Mouse (Mus musculus): ENCODE data around the gene Ucp2. TPM values are rescaled to one million over a fixed set of nuclear protein-coding genes. Genes with fewer than 3 reads are reported as not detected.
A peak's percentile ranks its signal among the peaks of the same experiment; 100 is the strongest.

Gene Ucp2
- polyA plus RNA-seq, 1 experiment from 2014 or later = 184 TPM

DNA sequence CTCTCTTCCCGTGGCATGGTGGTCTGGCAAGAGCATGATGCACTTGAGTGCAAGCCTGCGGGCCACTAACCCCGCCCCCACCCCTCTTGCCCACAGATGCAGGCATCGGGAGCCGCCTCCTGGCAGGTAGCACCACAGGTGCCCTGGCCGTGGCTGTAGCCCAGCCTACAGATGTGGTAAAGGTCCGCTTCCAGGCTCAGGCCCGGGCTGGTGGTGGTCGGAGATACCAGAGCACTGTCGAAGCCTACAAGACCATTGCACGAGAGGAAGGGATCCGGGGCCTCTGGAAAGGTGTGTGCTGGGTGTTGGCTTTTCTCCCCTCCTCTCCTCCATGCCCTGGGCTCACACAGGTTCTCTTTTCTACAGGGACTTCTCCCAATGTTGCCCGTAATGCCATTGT is 4.8 kb downstream of the Ucp2 start:
- Histone ChIP-seq H3K4me3 (ENCODE audit: low read depth, low read length) (no peak overlapping the region), H3K9ac (no peak overlapping the region), H3K9me3 (ENCODE audit: low read depth, low read length) (no peaks in the 10 kb centered on the region), H3K27ac (ENCODE audit: low read depth) (no peak overlapping the region), H3K4me2 (no peak overlapping the region), H3K27me3 (ENCODE audit: insufficient read depth, low read length) (no peaks in the 10 kb centered on the region), H3K36me3 (ENCODE audit: insufficient read depth) (peaks cover 40% of the 10 kb centered on the region), H3K4me1 (ENCODE audit: insufficient read depth) (peaks cover 17% of the 10 kb centered on the region; the same call in 1 of the 2 replicates)
- WGBS = 91% methylated on average over 13 of the region's 13 CpGs
- ATAC-seq (ENCODE audit: insufficient read depth) = no peak
- no peak for TF ChIP-seq CTCF (IDR thresholded peaks at IDR 0.05; ENCODE audit: low read depth)
- DNase-seq = no peak

DNA sequence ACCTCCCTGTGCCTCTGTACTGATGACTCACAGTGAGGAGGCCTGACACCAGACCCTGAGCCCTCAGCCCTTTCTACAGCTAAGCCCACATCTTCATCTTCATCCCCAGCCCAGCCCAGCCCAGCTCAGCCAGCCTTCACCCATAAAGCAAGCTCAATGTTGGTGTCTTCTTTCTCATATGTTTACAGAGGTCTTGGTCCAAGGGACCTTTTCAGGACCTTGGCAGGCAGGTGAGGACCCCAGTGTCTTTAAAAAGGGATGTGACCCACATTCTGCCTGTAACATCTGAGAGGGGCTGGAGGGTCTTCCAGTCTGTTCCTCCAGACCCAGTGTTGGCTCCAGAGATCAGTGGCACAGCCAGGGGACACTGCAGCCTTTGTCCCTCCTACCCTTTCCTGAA is 6.3 kb downstream of the Ucp2 start:
- H3K4me1 ChIP-seq (ENCODE audit: insufficient read depth) = 0 out of 2 replicates have a peak, but pooled peaks cover 8% of the 10 kb centered on the region
- H3K36me3 ChIP-seq (ENCODE audit: insufficient read depth) = peaks cover 37% of the 10 kb centered on the region
- H3K4me2 ChIP-seq = no peak overlapping the region
- DNase-seq (no peak), ATAC-seq (ENCODE audit: insufficient read depth) (no peak)
- TF ChIP-seq CTCF (IDR thresholded peaks at IDR 0.05; ENCODE audit: low read depth) = no peak
- no peak overlapping the region for H3K4me3 ChIP-seq (ENCODE audit: low read depth, low read length)
- H3K27me3 ChIP-seq (ENCODE audit: insufficient read depth, low read length) = no peaks in the 10 kb centered on the region
- H3K9ac ChIP-seq = no peak overlapping the region
- no peak overlapping the region for H3K27ac ChIP-seq (ENCODE audit: low read depth)
- no peaks in the 10 kb centered on the region for H3K9me3 ChIP-seq (ENCODE audit: low read depth, low read length)

- Histone ChIP-seq H3K27me3 (ENCODE audit: insufficient read depth, low read length) (no peaks in the 10 kb centered on the region), H3K9ac (no peak overlapping the region), H3K4me2 (no peak overlapping the region), H3K36me3 (ENCODE audit: insufficient read depth) (peaks cover 37% of the 10 kb centered on the region), H3K4me3 (ENCODE audit: low read depth, low read length) (no peak overlapping the region), H3K27ac (ENCODE audit: low read depth) (peak overlapping the region; percentile 30; the same call in 1 of the 2 replicates), H3K4me1 (ENCODE audit: insufficient read depth) (0 out of 2 replicates have a peak, but pooled peaks cover 6% of the 10 kb centered on the region), H3K9me3 (ENCODE audit: low read depth, low read length) (no peaks in the 10 kb centered on the region)
- ATAC-seq (ENCODE audit: insufficient read depth) (no peak), DNase-seq (peak; percentile 29)
- WGBS = 53% methylated on average over 16 of the region's 16 CpGs
- no peak for TF ChIP-seq CTCF (IDR thresholded peaks at IDR 0.05; ENCODE audit: low read depth)
These were observed 7.3 kb downstream of the Ucp2 start for GRCm38 (mm10) chr7:100500276-100500977.

- H3K27me3 ChIP-seq (ENCODE audit: insufficient read depth, low read length) = no peaks in the 10 kb centered on the region
- H3K9ac ChIP-seq = no peak overlapping the region
- H3K27ac ChIP-seq (ENCODE audit: low read depth) = 0 out of 2 replicates have a peak overlapping the region, but pooled peaks have one; percentile 30
- H3K9me3 ChIP-seq (ENCODE audit: low read depth, low read length) = no peaks in the 10 kb centered on the region
- peaks cover 37% of the 10 kb centered on the region for H3K36me3 ChIP-seq (ENCODE audit: insufficient read depth)
- H3K4me2 ChIP-seq = no peak overlapping the region
- H3K4me3 ChIP-seq (ENCODE audit: low read depth, low read length) = no peak overlapping the region
- 67% methylated on average over 6 of the region's 6 CpGs for WGBS
- no peak for TF ChIP-seq CTCF (IDR thresholded peaks at IDR 0.05; ENCODE audit: low read depth)
- DNase-seq = no peak
- no peak for ATAC-seq (ENCODE audit: insufficient read depth)
- H3K4me1 ChIP-seq (ENCODE audit: insufficient read depth) = no peaks in the 10 kb centered on the region
These were observed 8.1 kb downstream of the Ucp2 start for GRCm38 (mm10) chr7:100501027-100501843.

DNA sequence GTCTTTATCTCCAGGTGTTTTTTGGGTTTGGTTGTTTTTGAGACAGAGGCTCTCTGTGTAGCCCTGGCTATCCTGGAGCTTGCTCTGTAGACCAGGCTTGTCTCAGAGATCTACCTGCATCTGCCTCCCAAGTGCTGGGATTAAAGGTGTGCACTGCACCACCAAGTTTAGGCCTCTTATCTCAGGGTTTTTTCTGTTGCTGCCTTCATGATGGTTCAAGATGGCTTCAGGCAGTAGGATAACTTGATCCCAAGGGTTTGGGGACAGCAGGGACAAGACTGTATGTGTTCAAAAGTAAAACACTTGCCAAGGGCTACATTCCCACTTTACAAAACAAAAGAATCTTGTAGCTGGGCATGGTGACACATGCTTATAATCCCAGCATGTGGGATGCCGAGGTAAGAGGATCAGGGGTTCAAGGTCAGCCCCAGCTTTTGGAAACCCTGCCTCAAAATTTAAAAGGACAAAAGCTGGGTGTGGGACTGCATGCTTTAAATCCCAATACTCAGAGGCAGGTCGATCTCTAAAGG is 8.8 kb downstream of the Ucp2 start:
- H3K4me1 ChIP-seq (ENCODE audit: insufficient read depth) = no peaks in the 10 kb centered on the region
- H3K4me2 ChIP-seq = no peak overlapping the region
- H3K4me3 ChIP-seq (ENCODE audit: low read depth, low read length) = no peak overlapping the region
- no peak for DNase-seq
- no peak overlapping the region for H3K9ac ChIP-seq
- no peak for ATAC-seq (ENCODE audit: insufficient read depth)
- H3K27me3 ChIP-seq (ENCODE audit: insufficient read depth, low read length) = no peaks in the 10 kb centered on the region
- peaks cover 30% of the 10 kb centered on the region for H3K36me3 ChIP-seq (ENCODE audit: insufficient read depth)
- no peak for TF ChIP-seq CTCF (IDR thresholded peaks at IDR 0.05; ENCODE audit: low read depth)
- H3K9me3 ChIP-seq (ENCODE audit: low read depth, low read length) = no peaks in the 10 kb centered on the region
- WGBS = 52% methylated on average over 2 of the region's 2 CpGs
- H3K27ac ChIP-seq (ENCODE audit: low read depth) = no peak overlapping the region

GRCm38 (mm10) chr7:100502374-100502922 is 9.3 kb downstream of the Ucp2 start:
- ATAC-seq (ENCODE audit: insufficient read depth) (no peak), DNase-seq (no peak)
- no peaks in the 10 kb centered on the region for H3K9me3 ChIP-seq (ENCODE audit: low read depth, low read length)
- H3K27ac ChIP-seq (ENCODE audit: low read depth) = no peak overlapping the region
- WGBS = 70% methylated on average over 7 of the region's 7 CpGs
- no peak overlapping the region for H3K4me2 ChIP-seq
- peaks cover 25% of the 10 kb centered on the region for H3K36me3 ChIP-seq (ENCODE audit: insufficient read depth)
- H3K9ac ChIP-seq = no peak overlapping the region
- H3K4me3 ChIP-seq (ENCODE audit: low read depth, low read length) = no peak overlapping the region
- no peaks in the 10 kb centered on the region for H3K4me1 ChIP-seq (ENCODE audit: insufficient read depth)
- no peak for TF ChIP-seq CTCF (IDR thresholded peaks at IDR 0.05; ENCODE audit: low read depth)
- no peaks in the 10 kb centered on the region for H3K27me3 ChIP-seq (ENCODE audit: insufficient read depth, low read length)

DNA sequence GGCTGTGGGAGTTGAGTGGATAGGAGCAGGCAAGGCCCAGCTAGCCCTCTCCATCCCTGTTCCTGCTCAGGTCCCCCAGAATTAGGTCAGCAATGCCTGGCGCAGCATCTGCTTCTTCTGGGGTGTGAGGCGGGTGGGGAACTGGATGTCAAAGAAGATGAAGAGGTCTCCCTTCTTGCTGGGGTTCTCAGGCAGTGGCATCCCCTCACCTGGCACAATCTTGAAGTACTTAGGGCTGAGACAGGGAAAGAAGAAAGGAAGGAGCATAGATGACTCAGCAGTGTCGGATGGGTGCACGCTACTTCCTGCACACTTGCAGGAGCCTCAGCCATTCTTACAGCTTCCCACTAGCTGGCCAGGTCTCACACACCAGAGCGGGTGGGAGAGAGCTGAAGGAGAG is 9.9 kb downstream of the Ucp2 start:
- Histone ChIP-seq H3K4me2 (no peak overlapping the region), H3K4me1 (ENCODE audit: insufficient read depth) (no peaks in the 10 kb centered on the region), H3K4me3 (ENCODE audit: low read depth, low read length) (no peak overlapping the region), H3K36me3 (ENCODE audit: insufficient read depth) (peaks cover 18% of the 10 kb centered on the region), H3K9me3 (ENCODE audit: low read depth, low read length) (no peaks in the 10 kb centered on the region), H3K27me3 (ENCODE audit: insufficient read depth, low read length) (no peaks in the 10 kb centered on the region), H3K27ac (ENCODE audit: low read depth) (no peak overlapping the region), H3K9ac (no peak overlapping the region)
- DNase-seq (no peak), ATAC-seq (ENCODE audit: insufficient read depth) (no peak)
- WGBS = 75% methylated on average over 5 of the region's 5 CpGs
- TF ChIP-seq CTCF (IDR thresholded peaks at IDR 0.05; ENCODE audit: low read depth) = no peak

Data from lung, embryonic 14.5 days (tissue).